Mouse (Mus musculus) inflammation-experienced regulatory T-cells, adult 6 months (primary cell): Measurements from ENCODE around the gene Aadac. TPM values are rescaled to one million over a fixed set of nuclear protein-coding genes. Genes with fewer than 3 reads are reported as not detected.

Experiments
- ATAC-seq: one replicate; pipeline ENCODE4 v1.8.0; 2017
- polyA plus RNA-seq, 3 experiments: library from polyadenylated mRNA; unstranded; fragments of 100-300 nt; shearing (Covaris generic); gene quantifications; one replicate each; pipeline ENCODE4 v1.2.1; 2017

Aadac gene
- not detected for polyA plus RNA-seq

DNA sequence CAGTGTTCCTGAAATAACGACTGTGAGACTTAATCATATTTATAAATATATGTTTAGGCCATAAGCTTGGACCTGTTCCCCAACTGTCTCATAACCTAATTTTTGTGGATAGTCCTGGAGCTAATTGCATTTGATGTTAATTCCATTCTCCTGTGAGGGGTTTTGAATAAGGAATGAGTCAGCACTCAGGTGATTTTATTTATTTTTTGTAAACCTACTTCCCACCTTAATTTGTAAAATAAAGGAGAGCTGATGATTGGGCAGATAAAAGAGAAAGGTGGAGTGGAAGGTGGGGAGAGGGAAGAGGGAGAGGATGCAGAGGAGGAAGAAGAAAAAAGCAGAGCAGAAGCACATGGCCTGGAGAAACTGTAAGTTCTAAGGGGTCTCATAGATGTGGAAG is at the start of gene Aadac:
Aadac (plus strand) TSS at position 301 of the 400 bp plus-strand sequence.
- no peak for ATAC-seq

DNA sequence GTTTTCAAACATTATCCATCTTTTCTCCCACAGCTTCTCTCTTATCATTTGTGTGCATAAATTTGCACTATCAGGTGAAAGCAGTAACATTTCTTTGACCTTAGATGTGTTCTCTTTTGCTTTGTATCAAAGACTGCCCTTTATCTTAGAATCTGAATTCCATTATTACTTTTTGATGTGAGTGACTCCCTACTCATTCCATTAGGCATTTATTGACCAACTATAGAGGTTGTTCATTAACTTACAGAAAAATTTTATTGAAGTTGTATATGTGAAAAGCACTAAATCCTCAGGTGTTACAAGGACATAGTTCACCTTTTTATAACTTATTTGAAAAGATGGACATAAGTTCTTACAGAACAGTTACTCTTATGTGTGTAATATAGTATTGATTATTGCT is 21.9 kb upstream of the Aadac start:
- ATAC-seq = no peak

DNA sequence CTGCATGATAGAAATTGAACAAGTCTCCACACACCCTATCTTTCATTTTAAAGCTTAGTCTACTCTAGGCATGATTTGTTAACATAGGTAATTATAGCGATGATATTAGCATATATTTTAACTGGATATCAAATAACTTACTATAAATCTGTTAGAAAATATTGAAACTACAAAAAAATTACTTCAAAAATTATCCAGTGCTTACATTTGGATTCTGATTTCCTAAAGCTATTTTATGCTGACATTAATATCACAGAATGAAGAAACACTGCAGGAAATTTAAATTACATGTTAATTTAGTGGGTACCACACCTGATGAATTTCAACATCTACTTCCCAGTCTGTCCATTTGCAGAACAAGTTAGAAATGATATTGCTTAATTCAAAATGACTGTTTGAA is 19.1 kb upstream of the Aadac start, which contains the start of gene Aadacl2:
Aadacl2 (plus strand) TSS at position 301 of the 400 bp plus-strand sequence.
- no peak for ATAC-seq

DNA sequence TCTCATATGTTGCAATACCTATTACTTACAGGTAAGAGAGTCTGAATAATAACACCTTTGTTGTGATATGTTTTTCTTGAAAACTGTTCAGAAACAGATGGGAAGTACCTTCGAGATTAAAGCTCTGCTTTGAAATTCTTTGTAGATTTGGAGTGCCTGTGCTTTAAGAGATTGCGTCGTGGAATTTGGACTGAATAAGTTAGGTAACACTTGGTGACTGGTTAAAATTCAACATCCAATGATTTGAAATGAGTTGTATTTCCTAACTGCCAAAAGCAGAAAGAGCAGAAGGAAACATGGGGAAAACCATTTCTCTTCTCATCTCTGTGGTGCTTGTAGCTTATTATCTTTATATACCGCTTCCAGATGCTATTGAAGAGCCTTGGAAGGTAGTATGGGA is 6.0 kb downstream of the Aadac start:
- ATAC-seq = no peak

DNA sequence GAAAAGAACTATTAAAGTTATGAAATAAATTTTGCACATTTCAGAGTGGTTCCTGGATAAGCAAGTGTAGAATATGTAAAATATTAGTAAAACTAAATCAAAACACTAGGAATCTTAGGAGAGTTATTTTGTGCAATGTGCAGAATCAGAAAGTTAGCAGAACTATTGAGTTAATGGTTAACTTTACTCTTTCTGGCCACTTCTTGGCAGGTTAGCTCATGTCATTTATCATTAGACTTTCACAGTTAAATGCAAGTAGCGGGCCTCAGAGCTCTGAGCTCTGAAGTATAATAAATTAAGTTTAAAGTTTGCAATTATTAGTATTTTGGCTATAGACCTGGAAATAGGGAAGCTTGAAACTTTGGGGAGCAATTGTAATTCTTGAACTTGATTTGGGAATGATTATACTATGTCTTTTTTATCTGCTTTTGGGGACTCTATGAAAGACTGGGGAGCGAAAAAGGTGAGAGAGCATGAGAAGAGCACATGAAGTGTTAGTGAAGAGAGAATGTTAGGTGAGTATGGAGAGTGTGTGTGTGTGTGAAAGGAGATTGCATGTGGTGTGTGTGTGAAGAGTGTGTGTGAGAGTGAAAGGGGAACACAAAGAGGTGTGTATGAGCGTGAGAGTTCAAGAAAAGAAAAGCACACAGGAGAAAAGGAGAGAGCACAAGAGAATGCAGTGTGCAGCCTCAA is 20.9 kb downstream of the Aadac start:
- no peak for ATAC-seq

DNA sequence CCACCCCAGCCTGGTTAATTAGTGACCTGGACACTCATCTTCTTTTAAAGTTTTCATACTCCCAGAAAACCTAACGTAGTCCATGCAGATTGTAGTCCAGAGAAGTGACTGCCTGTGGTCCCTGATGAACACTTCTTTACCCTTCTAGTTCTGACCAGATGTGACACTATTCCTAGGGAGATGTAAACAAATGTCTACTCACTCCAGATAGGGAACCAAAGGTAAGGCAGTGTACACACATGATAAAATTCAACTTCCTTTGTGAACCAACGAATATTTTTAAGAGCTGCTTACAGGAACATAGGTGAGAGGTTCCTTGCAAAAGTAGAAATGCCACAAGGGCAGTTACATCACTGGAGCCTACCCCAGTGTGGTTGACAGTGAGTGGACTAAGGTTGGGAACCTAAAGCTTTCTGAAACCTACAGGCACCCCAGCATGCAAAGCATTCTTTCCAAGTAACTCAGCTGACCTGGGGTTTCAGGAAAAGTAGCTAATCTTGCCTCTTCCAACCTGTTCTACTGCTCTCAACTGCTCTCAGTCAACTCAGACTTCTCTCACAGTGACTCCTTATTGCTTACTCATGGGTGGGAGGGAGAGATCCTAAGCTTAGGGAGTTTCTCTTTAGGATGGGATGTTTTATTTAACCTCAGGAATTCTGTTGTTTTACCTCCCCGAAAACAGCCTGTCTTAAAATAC is 27.9 kb downstream of the Aadac start:
- no peak for ATAC-seq

DNA sequence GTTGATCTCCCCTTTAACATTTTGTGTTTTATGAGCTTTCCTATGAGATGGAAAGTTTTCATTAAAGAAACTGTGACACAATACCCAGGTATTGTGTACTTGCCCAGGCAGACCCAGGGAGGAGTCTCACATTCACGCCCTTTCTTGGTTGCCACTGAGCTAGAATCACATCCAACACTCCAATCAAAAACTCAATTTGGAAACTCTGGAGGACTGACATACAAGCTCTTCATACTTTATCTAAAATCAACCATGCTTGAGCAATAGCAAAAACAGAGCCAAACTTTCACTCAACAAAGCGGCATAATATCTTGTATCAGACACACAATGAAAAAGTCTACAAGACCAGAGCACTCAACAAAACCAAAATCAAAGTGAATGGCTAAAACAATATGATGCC is 28.4 kb downstream of the Aadac start:
- ATAC-seq = no peak

DNA sequence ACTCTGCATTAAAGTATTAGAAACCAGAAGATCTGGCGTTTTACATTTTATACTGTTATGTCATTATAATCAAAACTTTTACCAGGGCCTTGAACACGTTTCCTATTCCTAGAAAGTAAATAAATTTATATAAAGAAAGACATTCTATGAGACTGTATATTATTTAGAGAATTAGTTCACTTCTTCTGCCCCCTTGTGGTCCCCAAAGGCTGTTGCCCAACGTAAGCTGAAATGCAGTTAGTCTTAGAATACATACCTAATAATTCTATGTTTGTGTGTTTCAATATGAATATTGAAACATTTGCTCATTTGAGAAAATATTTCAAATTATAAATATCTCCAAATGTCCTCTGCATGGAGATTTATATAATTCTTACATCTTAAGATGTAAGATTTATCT is 30.9 kb downstream of the Aadac start:
- no peak for ATAC-seq

DNA sequence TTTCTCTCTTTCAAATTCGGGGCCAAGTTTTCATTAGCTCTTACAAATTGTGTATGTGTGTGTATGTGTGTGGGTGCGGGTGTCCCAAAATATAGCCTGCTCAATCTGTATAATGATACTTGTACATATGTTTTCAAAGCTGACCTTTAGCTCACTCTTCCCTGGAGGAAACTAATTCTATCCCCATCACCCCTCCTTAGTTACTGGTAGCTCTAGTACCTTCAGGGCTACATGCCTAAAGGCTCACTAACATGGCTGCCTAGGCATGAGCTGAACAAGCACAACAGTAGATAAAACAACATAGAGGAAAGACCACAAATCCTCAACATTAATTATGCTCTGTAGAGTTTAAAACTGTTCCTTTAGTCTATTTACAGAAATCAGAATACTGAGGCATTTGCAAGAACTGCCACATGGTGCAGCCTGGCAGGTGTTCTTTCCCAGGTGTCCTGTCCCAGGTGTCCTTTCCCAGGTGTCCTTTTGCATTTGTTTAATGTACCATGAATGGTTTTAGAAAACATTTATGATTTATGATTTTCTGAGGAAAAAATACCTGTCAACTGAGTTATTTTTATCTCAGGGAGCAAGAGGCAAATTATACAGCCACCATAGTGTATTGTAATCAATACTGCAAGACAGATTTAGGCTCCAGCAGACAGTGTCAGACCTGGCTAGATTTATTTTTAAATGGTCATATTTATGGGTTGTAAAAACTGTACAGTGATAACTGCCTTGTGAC is 31.7 kb downstream of the Aadac start:
- no peak for ATAC-seq

DNA sequence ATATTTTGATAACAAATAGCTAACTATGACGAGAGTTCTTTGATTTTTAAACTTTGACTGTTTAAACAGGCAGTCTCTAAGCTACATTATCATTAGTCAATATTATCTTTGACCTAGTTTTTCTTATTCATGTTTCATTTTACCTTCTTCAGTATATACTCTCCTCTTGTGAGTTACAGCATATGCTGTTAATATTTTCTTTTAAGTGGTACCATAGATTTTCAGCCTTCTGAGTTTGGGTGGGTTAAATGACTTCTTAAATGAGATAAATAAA is 32.2 kb downstream of the Aadac start:
- no peak for ATAC-seq

DNA sequence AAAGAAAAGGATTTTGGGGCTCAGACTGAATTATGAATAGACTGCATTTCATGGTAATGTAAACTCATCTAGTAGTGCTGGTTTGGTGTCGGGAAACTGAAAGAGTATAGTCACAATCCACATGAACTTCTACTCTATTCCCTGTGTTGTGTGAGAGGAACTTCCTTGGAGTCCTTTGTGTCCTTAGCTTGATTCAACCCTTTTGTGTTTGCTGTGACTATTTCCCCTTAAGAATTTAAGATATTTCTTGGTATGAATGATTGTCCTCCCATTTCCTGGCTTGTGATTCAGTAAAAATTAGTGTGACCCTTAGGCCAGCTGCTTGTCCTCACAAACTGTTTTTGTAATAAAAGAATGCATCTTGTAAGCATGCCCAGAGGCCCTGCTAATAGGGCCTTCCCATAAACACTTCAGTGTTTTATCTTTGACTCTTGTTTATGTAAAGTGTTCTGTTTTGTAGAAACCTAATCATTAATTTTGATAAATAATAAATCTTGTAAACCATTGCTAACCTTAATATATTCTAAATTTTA is 53.4 kb downstream of the Aadac start:
- ATAC-seq = no peak

DNA sequence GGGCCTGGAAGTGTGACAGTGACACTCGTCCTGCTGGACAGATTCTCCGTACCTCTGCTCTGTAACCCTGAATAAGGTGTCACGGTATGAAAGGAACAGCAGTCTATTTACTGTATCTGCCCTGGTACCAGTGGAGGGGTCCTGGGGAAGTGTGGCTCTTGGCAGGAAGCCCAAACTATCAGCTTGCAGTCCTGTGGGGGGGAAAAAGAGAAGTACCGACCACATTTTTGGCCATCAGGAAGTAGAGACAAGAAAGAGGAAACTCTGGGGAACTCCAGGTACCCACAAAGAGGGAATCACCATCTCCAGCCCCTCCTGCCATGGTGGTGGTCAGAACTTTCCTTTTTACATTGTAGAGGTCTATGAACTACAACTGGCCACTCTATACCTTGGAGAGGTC is 55.1 kb downstream of the Aadac start:
- no peak for ATAC-seq

DNA sequence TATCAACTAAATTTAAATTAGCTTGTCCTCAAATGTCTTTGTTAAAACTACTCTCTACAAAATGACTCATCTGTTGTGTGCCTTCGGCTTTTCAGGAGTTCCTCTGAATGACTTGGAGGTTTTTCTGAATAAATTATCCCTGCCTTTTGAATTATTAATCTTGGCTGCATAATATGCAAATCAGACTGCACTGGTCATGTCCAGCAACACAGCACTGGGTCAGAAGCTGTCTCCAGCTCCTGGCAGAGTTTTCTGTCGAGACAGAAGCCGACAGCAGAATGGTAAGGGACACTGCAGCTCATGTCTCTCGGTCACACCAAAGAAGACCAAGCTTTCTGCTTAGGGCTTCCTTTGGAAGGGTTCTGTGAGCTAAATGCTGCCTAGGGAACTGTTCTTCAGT is 56.1 kb downstream of the Aadac start, which contains the start of gene Sucnr1:
Sucnr1 (plus strand) TSS at position 222 of the 400 bp plus-strand sequence.
- no peak for ATAC-seq

DNA sequence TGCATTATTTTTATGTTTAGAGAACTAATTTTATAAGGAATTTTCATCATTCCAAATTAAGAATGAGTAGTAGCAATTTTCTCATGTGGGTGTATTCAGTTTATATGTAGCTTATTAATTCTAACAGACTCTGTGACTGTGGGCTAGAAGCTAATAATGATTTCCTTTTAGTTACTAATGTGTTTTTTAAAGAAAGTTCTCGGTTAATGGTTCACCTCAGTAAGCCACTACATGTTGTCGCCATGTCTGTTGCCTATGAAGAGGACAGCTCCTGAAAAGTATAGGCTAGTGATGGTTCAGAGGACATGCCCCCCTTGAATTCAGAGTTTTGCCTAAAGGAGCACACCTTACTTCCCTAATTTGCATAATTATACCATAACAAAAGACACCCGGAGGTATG is 57.2 kb downstream of the Aadac start:
- ATAC-seq = no peak

DNA sequence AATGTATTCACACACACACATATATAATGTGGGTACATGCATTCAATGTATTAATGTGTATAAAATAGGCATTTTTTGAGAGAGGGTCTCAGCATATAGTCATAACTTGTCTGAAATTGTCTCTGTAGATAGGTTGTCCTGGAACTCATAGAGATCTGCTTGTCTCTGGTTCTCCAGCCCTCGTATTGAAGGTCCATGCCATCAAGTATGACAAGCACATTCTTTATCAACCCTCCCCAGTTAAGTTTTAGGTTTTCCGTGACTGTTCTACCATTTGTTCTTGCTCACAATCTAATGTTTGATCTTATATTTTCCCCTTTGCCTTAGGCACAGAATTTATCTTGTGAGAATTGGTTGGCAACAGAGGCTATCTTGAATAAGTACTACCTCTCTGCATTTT is 60.2 kb downstream of the Aadac start:
- ATAC-seq = no peak

Other genes with a start within 250 kb of the Aadac start
- not detected for gene Gm8298, start 164.7 kb upstream of the Aadac start, polyA plus RNA-seq
- not detected for gene C130079G13Rik, start 100.5 kb upstream of the Aadac start, polyA plus RNA-seq
- not detected for gene Aadacl2, start 19.0 kb upstream of the Aadac start, polyA plus RNA-seq
- not detected for gene Sucnr1, start 56.2 kb downstream of the Aadac start, polyA plus RNA-seq